Mouse (Mus musculus) embryonic fibroblast, embryonic 13.5 days (primary cell): ENCODE results near the gene Srsf3.

Experiments
- CTCF ChIP-seq: IDR thresholded peaks from 2 replicates; pipeline ENCODE4 v1.5.1; 2011; ENCODE audit warnings: mild to moderate bottlenecking, control low read depth, low read length, moderate library complexity, borderline replicate concordance; ENCODE audit not compliant: insufficient read depth
- POLR2A ChIP-seq: IDR thresholded peaks from 2 replicates; pipeline ENCODE4 v1.6.1; 2011; ENCODE audit warnings: low read depth, mild to moderate bottlenecking, control low read depth, low read length, moderate library complexity

- TF ChIP-seq CTCF, result no peak
- peak; percentile 70 for TF ChIP-seq POLR2A
These were observed 48.6 kb downstream of the Srsf3 start for GRCm38 (mm10) chr17:29080758-29081617.
